Mouse (Mus musculus) E14TG2a.4 (cell line): Measurements from ENCODE around the gene Scel.

Experiments used
- H3K27me3 ChIP-seq: 2 replicates; pipeline ENCODE4 v1.6.1; 2014; ENCODE audit warnings: low read length, control low read depth; ENCODE audit not compliant: insufficient read depth
- H3K36me3 ChIP-seq: 2 replicates; pipeline ENCODE4 v1.6.1; 2014; ENCODE audit warnings: low read length, control low read depth; ENCODE audit not compliant: insufficient read depth
- H3K4me1 ChIP-seq: replicated peaks from 2 replicates; pipeline ENCODE4 v1.6.1; 2014; ENCODE audit warnings: low read depth, low read length, control low read depth
- H3K4me3 ChIP-seq: replicated peaks from 2 replicates; pipeline ENCODE4 v1.5.1; 2014; ENCODE audit warnings: mild to moderate bottlenecking, low read length
- H3K9me3 ChIP-seq: 2 replicates; pipeline ENCODE4 v1.6.1; 2014; ENCODE audit warnings: low read length, control low read depth
- CTCF ChIP-seq: conservative IDR thresholded peaks from 2 replicates; pipeline ENCODE4 v1.5.1; 2014; ENCODE audit warnings: low read length
- NANOG ChIP-seq: IDR thresholded peaks from 2 replicates; pipeline ENCODE4 v1.6.1; 2014; ENCODE audit warnings: borderline replicate concordance, low read length, mixed read lengths
- POU5F1 ChIP-seq: IDR thresholded peaks from 2 replicates; pipeline ENCODE4 v1.6.1; 2014; ENCODE audit warnings: low read length, borderline replicate concordance

The Scel gene

DNA sequence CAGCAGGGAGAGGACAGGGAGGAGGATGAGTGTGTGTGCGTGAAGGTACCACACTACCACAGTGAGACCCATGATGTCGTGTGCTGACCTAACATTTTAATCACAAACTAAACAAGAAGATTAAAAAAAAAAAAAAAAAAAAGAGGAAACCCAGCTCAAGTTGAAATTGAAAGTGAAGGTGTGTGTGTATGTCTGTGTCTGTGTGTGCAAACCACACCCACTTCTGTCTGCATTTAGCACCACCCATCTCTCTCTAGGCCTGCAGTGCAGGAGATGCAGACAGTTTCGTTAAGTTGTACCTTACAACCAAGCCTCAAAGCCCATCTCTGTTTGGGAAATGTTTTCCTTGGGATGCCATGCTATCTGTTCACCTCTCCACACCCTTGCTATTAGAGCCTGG is 35.9 kb upstream of the Scel start:
- no peaks in the 10 kb centered on the region for H3K36me3 ChIP-seq
- H3K4me3 ChIP-seq, result no peak overlapping the region
- H3K4me1 ChIP-seq, result peaks cover 2% of the 10 kb centered on the region
- no peaks in the 10 kb centered on the region for H3K9me3 ChIP-seq
- no peaks in the 10 kb centered on the region for H3K27me3 ChIP-seq
- TF ChIP-seq POU5F1 (no peak), NANOG (no peak), CTCF (no peak)

DNA sequence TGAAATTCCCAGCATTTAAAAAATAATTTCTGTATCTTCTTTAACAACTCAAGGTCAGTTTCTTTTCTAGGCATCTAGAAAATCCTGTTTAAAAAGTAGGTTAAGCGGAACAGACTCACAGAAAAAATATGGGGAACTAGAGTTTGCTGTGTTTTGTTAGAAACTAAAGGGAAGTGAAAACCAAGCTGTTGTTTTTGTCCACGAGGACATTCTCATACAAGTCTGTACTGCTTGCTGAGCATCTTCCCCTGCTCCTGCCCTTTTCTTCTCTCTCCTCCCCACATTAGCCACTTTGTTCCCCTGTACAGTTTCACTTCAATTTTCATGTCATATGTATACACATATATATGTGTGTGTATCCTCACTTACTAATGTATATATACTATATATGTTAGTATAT is 35.2 kb upstream of the Scel start:
- Histone ChIP-seq H3K27me3 (no peaks in the 10 kb centered on the region), H3K4me1 (no peaks in the 10 kb centered on the region), H3K4me3 (no peak overlapping the region), H3K36me3 (no peaks in the 10 kb centered on the region), H3K9me3 (no peaks in the 10 kb centered on the region)
- no peak for TF ChIP-seq CTCF

- H3K9me3 ChIP-seq, result no peaks in the 10 kb centered on the region
- TF ChIP-seq NANOG, result no peak
- TF ChIP-seq CTCF, result no peak
- TF ChIP-seq POU5F1, result no peak
- peaks cover 2% of the 10 kb centered on the region; the same call in 1 of the 2 replicates for H3K4me1 ChIP-seq
- no peak overlapping the region for H3K4me3 ChIP-seq
- H3K36me3 ChIP-seq, result no peaks in the 10 kb centered on the region
- H3K27me3 ChIP-seq, result no peaks in the 10 kb centered on the region
Observed at GRCm38 (mm10) chr14:103479446-103479845, 33.7 kb upstream of the Scel start.

DNA sequence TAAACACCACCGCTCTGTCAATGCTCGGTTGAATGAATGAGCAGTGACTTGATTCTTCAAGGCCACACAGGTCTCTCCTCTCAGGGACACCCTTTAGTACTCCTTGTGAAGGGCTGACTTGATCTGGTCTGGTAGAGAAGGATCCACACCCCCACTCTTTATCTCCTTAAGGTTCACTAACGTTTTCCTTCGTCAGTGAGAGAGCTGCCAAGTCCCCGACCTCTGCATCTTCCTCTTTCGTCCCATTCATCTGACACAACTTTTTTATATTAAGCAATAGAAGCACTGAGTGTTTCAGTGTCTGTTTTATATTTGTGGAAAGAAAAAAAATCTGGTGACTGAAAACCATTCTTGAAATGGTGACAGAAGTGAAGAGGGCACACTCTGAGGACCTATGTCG is 31.6 kb upstream of the Scel start:
- no peak overlapping the region for H3K4me3 ChIP-seq
- TF ChIP-seq NANOG (no peak), CTCF (no peak), POU5F1 (no peak)
- no peaks in the 10 kb centered on the region for H3K27me3 ChIP-seq
- peaks cover 5% of the 10 kb centered on the region; the same call in 1 of the 2 replicates for H3K4me1 ChIP-seq
- no peaks in the 10 kb centered on the region for H3K36me3 ChIP-seq
- no peaks in the 10 kb centered on the region for H3K9me3 ChIP-seq

- Histone ChIP-seq H3K4me3 (no peak overlapping the region), H3K9me3 (no peaks in the 10 kb centered on the region), H3K27me3 (no peaks in the 10 kb centered on the region), H3K4me1 (peaks cover 5% of the 10 kb centered on the region; the same call in 1 of the 2 replicates), H3K36me3 (no peaks in the 10 kb centered on the region)
- TF ChIP-seq CTCF (no peak), POU5F1 (no peak), NANOG (no peak)
Observed at GRCm38 (mm10) chr14:103485671-103486070, 27.5 kb upstream of the Scel start.

GRCm38 (mm10) chr14:103486974-103487373 is 26.2 kb upstream of the Scel start:
- H3K9me3 ChIP-seq, result peaks cover 11% of the 10 kb centered on the region
- H3K36me3 ChIP-seq, result no peaks in the 10 kb centered on the region
- H3K27me3 ChIP-seq, result no peaks in the 10 kb centered on the region
- no peak for TF ChIP-seq NANOG
- TF ChIP-seq POU5F1, result no peak
- no peak for TF ChIP-seq CTCF
- H3K4me3 ChIP-seq, result no peak overlapping the region
- H3K4me1 ChIP-seq, result peaks cover 5% of the 10 kb centered on the region; the same call in 1 of the 2 replicates

GRCm38 (mm10) chr14:103488659-103489058 is 24.5 kb upstream of the Scel start:
- H3K4me3 ChIP-seq, result no peak overlapping the region
- H3K9me3 ChIP-seq, result peaks cover 21% of the 10 kb centered on the region
- H3K36me3 ChIP-seq, result no peaks in the 10 kb centered on the region
- peaks cover 5% of the 10 kb centered on the region; the same call in 1 of the 2 replicates for H3K4me1 ChIP-seq
- H3K27me3 ChIP-seq, result no peaks in the 10 kb centered on the region
- TF ChIP-seq POU5F1 (no peak), NANOG (no peak), CTCF (no peak)

DNA sequence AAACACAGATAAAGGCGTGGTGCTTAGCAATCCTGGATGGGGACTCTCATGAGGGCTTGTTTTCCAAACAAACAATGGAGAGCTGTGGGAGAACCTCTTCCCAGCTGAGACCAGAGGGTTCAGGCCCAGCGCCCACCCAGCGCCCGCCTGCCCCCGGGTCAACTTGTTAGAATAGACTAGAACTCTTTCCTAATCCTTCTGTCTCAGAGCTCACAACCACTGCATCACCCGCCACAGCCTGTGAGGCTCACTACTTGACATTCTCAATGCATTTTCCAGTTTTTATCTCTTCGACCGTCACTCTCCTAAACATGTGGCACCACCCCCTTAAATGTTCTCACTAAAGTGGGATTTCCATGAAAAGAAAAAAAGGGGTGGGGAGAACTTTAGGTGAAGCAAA is 14.9 kb upstream of the Scel start:
- peaks cover 2% of the 10 kb centered on the region for H3K9me3 ChIP-seq
- H3K27me3 ChIP-seq, result no peaks in the 10 kb centered on the region
- H3K36me3 ChIP-seq, result no peaks in the 10 kb centered on the region
- H3K4me1 ChIP-seq, result 0 out of 2 replicates have a peak, but pooled peaks cover 2% of the 10 kb centered on the region
- TF ChIP-seq NANOG, result no peak
- no peak overlapping the region for H3K4me3 ChIP-seq

DNA sequence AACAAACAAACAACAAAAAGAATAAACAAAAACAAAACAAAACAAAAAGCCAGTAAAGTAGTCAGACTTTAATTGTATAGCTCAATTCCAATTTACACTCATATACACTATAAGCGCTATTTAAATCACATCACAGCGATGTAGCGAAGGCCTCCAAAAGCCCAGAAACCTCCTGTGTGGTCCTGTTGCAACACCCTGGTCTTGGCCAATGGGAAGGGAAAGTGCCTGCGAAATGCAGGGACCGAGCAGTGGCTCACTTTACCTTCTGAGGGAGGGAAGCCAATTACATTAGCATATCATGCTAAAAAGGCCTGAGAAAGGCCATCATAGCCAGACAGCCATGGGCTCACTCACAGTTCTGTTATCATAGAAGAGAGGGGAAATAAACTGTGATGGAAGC is 14.5 kb upstream of the Scel start:
- Histone ChIP-seq H3K36me3 (no peaks in the 10 kb centered on the region), H3K27me3 (no peaks in the 10 kb centered on the region), H3K9me3 (no peaks in the 10 kb centered on the region), H3K4me3 (no peak overlapping the region), H3K4me1 (0 out of 2 replicates have a peak, but pooled peaks cover 2% of the 10 kb centered on the region)
- no peak for TF ChIP-seq NANOG
- TF ChIP-seq POU5F1, result no peak
- TF ChIP-seq CTCF, result no peak

DNA sequence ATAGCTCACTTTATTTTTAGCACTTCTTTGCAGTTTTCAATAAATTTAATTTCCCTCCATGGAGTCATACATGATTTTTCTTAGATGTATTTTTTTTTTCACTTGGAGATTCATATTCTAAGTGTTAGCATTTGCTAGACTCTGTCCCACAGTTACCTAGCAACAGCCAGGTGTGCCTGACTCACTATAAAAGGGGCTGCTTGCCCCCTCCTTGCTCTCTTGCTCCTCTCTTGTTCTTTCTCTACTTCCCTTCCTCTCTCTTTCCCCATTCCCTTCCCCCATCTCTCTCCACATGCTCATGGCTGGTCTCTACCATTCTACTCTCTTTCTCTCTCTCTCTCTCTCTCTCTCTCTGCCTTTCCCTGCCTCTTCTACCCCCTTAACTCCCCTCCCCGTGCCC is 14.1 kb upstream of the Scel start:
- TF ChIP-seq CTCF (no peak), POU5F1 (no peak), NANOG (no peak)
- H3K36me3 ChIP-seq, result no peaks in the 10 kb centered on the region
- H3K4me1 ChIP-seq, result 0 out of 2 replicates have a peak, but pooled peaks cover 2% of the 10 kb centered on the region
- no peak overlapping the region for H3K4me3 ChIP-seq
- no peaks in the 10 kb centered on the region for H3K9me3 ChIP-seq
- no peaks in the 10 kb centered on the region for H3K27me3 ChIP-seq
